Mouse (Mus musculus) intestine, postnatal 0 days (tissue): ENCODE results near the gene Emc10. TPM values are rescaled to one million over a fixed set of nuclear protein-coding genes. Genes with fewer than 3 reads are reported as not detected.

Experiments
- ATAC-seq: fragments of 200-750 bp; cut with Nextera tagmentation; 2 replicates; pipeline ENCODE4 v1.8.0; 2017; ENCODE audit warnings: mild to moderate bottlenecking, moderate TSS enrichment, moderate library complexity
- H3K27ac ChIP-seq: fragments of 300-500 bp; sonication (generic); 2 replicates; pipeline ENCODE4 v1.5.1; 2014; ENCODE audit warnings: mild to moderate bottlenecking, low read depth, low read length, moderate library complexity
- H3K27me3 ChIP-seq: fragments of 300-500 bp; sonication (generic); replicated peaks from 2 replicates; pipeline ENCODE4 v1.6.1; 2014; ENCODE audit warnings: low read length, mixed read lengths; ENCODE audit not compliant: control insufficient read depth, insufficient read depth
- H3K36me3 ChIP-seq: fragments of 300-500 bp; sonication (generic); 2 replicates; pipeline ENCODE4 v1.6.1; 2014; ENCODE audit warnings: mild to moderate bottlenecking, moderate library complexity; ENCODE audit not compliant: control insufficient read depth, insufficient read depth
- H3K4me1 ChIP-seq: fragments of 300-500 bp; sonication (generic); replicated peaks from 2 replicates; pipeline ENCODE4 v1.6.1; 2014; ENCODE audit warnings: antibody characterized with exemption, low read length, mixed read lengths; ENCODE audit not compliant: control insufficient read depth, insufficient read depth
- H3K4me2 ChIP-seq: fragments of 300-500 bp; sonication (generic); replicated peaks from 2 replicates; pipeline ENCODE4 v1.6.1; 2014; ENCODE audit warnings: low read depth, mild to moderate bottlenecking, moderate library complexity
- H3K4me3 ChIP-seq: fragments of 300-500 bp; sonication (generic); 2 replicates; pipeline ENCODE4 v1.5.1; 2014; ENCODE audit warnings: low read depth, low read length
- H3K9ac ChIP-seq: fragments of 300-500 bp; sonication (generic); 2 replicates; pipeline ENCODE4 v1.6.1; 2014; ENCODE audit warnings: mild to moderate bottlenecking, low read depth, low read length
- H3K9me3 ChIP-seq: fragments of 300-500 bp; sonication (generic); 2 replicates; pipeline ENCODE4 v1.6.1; 2016; ENCODE audit warnings: mixed run types; ENCODE audit not compliant: control insufficient read depth
- CTCF ChIP-seq: sonication (generic); IDR thresholded peaks from 2 replicates; pipeline ENCODE4 v1.5.1; 2016; ENCODE audit warnings: low read depth, mild to moderate bottlenecking, control low read depth, antibody characterized with exemption, moderate library complexity
- WGBS: fragments of 180-500 bp; shearing (Covaris S2); extraction: QIAGEN DNeasy Blood & Tissue Kit; methylation state at CpG from one replicate; pipeline ENCODE4 v1.1.7; 2014; 5-methylcytosine and 5-hydroxymethylcytosine counted together
- polyA plus RNA-seq: library from polyadenylated mRNA; unstranded; fragments of >200 nt; fragmentation: Nextera tagmentation; extraction: Ambion mirVana; gene quantifications from 2 replicates; pipeline ENCODE4 v1.2.1, GENCODE M21; 2015

Gene Emc10
- polyA plus RNA-seq, 1 experiment from 2014 or later = 74.8 TPM

- Histone ChIP-seq H3K9me3 (no peaks in the 10 kb centered on the region), H3K4me2 (no peak overlapping the region), H3K27ac (no peak overlapping the region), H3K4me1 (peaks cover 9% of the 10 kb centered on the region; the same call in 1 of the 2 replicates), H3K36me3 (no peaks in the 10 kb centered on the region; the same call in 1 of the 2 replicates), H3K9ac (no peak overlapping the region), H3K4me3 (no peak overlapping the region), H3K27me3 (peaks cover 35% of the 10 kb centered on the region)
- TF ChIP-seq CTCF = no peak
- 83% methylated on average over 10 of the region's 10 CpGs for WGBS
- ATAC-seq = no peak
Measured at GRCm38 (mm10) chr7:44466006-44466887, 30.1 kb downstream of the Emc10 start.

DNA sequence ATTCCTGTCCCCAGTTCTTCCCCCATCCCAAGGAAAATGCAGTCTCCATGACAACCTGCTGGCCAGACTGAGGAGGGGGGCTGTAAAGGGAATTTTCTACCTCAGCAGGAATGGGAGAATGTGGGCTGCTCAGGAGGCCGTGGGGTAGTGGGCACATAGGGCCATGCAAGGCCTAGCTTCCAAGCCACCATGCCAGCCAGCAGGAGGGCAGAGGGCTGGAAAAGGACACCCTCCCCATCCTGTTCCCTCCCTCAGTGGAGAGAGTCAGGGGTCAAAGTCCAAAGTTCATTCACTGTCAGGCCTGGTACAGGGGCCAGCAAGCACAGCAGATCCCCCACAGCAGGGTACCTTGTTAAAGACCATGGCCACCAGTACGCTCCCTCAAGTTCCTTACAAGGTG lies 31.2 kb downstream of the Emc10 start, which contains the start of gene Aspdh:
Aspdh (plus strand) TSS at position 281 of the 400 bp plus-strand sequence.
- Histone ChIP-seq H3K27ac (no peak within 1 kb of the TSS), H3K36me3 (no peaks in the 10 kb centered on the region; the same call in 1 of the 2 replicates), H3K4me2 (no peak within 1 kb of the TSS), H3K4me3 (no peak within 1 kb of the TSS), H3K27me3 (peaks cover 46% of the 10 kb centered on the region), H3K9me3 (no peaks in the 10 kb centered on the region), H3K9ac (no peak within 1 kb of the TSS), H3K4me1 (peaks cover 9% of the 10 kb centered on the region; the same call in 1 of the 2 replicates)
- 52% methylated on average over 2 of the region's 2 CpGs for WGBS
- ATAC-seq = no peak
- no peak for TF ChIP-seq CTCF

DNA sequence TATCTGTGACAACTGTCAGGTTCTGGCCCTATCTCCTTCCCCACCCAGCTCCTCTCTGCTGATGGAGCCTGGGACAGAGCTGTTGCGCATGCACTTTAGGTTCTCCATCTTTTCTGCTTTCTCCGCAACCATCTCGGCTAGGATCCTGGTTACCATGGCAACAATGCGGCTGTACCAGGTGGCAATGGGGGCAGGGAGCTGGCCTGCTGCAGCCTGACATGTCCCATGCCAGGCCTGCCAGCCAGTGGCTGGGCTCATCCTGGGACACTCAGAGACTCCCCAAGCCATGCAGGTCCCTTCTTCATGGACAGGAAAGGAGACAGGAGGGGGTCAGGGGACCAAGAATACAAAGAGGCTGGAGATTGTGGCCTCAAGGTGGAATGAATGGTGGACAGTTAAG lies 31.8 kb downstream of the Emc10 start:
- no peak for TF ChIP-seq CTCF
- 42% methylated on average over 4 of the region's 4 CpGs for WGBS

DNA sequence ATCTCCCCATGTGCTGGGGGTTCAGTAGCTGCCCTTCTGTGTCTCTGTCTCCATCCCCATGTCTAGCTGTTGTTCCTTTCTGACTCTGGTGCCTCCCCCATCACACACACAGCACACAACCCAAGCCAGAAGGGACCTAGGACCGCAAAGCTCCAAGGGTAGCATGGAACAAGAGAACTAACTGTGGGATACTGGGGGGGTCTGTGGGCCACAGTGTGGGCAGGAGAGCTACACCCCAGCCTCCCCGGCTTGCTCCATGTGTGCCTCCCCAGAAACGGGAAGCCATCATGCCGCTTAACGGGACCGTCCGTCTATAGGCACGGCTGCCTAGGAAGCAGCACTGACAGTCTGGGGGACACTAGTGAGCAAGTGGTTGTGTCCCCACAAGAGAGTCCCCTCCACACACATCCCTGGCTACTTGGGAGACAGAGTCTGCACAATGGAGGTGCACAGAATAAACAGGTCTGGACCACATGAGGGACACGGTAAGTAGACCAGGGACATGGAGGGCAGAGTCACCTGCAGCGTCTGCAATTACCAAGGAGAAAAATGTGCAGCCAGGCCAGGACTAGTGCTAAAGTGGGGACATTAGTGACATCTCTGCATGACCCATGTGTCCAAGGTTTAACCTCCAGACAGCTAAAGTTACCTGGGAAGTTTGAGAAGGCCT lies 32.6 kb downstream of the Emc10 start:
- no peak overlapping the region for H3K4me2 ChIP-seq
- TF ChIP-seq CTCF = no peak
- WGBS = 82% methylated on average over 10 of the region's 10 CpGs
- H3K4me3 ChIP-seq = no peak overlapping the region
- ATAC-seq = no peak
- H3K9ac ChIP-seq = no peak overlapping the region
- H3K27me3 ChIP-seq = peaks cover 49% of the 10 kb centered on the region
- H3K4me1 ChIP-seq = peaks cover 5% of the 10 kb centered on the region; the same call in 1 of the 2 replicates
- H3K9me3 ChIP-seq = no peaks in the 10 kb centered on the region
- no peak overlapping the region for H3K27ac ChIP-seq
- no peaks in the 10 kb centered on the region for H3K36me3 ChIP-seq

More for the DNA sequence above, 31.8 kb downstream of the Emc10 start:
- H3K4me1 ChIP-seq = peaks cover 9% of the 10 kb centered on the region; the same call in 1 of the 2 replicates
- H3K27me3 ChIP-seq = peaks cover 49% of the 10 kb centered on the region
- no peaks in the 10 kb centered on the region for H3K9me3 ChIP-seq
- no peak for ATAC-seq
- no peaks in the 10 kb centered on the region; the same call in 1 of the 2 replicates for H3K36me3 ChIP-seq
- no peak overlapping the region for H3K27ac ChIP-seq
- H3K9ac ChIP-seq = no peak overlapping the region
- no peak overlapping the region for H3K4me2 ChIP-seq
- no peak overlapping the region for H3K4me3 ChIP-seq

- WGBS = 23% methylated on average over 8 of the region's 8 CpGs
- H3K9me3 ChIP-seq = no peaks in the 10 kb centered on the region
- no peak for ATAC-seq
- no peak overlapping the region for H3K4me2 ChIP-seq
- peaks cover 49% of the 10 kb centered on the region for H3K27me3 ChIP-seq
- H3K9ac ChIP-seq = no peak overlapping the region
- peak overlapping the region; percentile 16; the same call in 1 of the 2 replicates for H3K4me3 ChIP-seq
- TF ChIP-seq CTCF = no peak
- H3K27ac ChIP-seq = no peak overlapping the region
- no peaks in the 10 kb centered on the region for H3K36me3 ChIP-seq
- H3K4me1 ChIP-seq = no peaks in the 10 kb centered on the region
Measured at GRCm38 (mm10) chr7:44463056-44463425, 33.3 kb downstream of the Emc10 start.

GRCm38 (mm10) chr7:44462218-44463055 lies 33.9 kb downstream of the Emc10 start:
- no peak for ATAC-seq

More at GRCm38 (mm10) chr7:44462218-44463055, 33.9 kb downstream of the Emc10 start:
- Histone ChIP-seq H3K9me3 (no peaks in the 10 kb centered on the region), H3K27me3 (peaks cover 49% of the 10 kb centered on the region), H3K4me1 (no peaks in the 10 kb centered on the region), H3K36me3 (no peaks in the 10 kb centered on the region), H3K4me3 (peak overlapping the region; percentile 16; the same call in 1 of the 2 replicates), H3K9ac (no peak overlapping the region), H3K4me2 (peak overlapping the region; percentile 38), H3K27ac (no peak overlapping the region)
- WGBS = 8% methylated on average over 72 of the region's 77 CpGs
- TF ChIP-seq CTCF = peak; percentile 61
